Mouse (Mus musculus) liver (tissue): ENCODE results near the gene Olfr247.
"Not testable (repeated sequence)": the region's sequence is repeated elsewhere in the genome, so short reads cannot be mapped to it uniquely, and the experiment has no call there.

Experiments
- DNase-seq: peaks from one replicate; pipeline ENCODE4 v3.0.0-alpha.2; 2020; ENCODE audit warnings: mixed read lengths

Olfr247 gene

DNA sequence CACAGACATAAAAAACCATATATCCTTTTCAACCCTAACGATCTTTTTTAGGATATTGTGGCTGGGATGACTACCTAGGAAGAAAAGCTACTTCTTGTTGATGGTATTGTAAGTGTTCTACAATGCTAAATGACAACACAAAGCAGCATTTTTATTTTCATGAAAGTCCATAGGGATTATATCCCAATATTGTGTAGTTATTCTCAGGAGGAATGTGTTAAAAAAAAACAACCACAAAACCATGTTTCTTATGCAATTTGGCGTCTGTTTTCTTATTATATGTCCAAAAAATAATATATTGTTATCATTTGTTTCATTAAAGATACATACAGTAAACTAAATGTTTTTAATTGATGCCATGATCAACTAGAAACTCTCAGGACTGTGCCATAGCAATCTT, at the start of gene Olfr247:
Gene Olfr247, minus strand, starts transcription at position 101 of the 400 bp plus-strand sequence.
- DNase-seq: not testable (repeated sequence)

DNA sequence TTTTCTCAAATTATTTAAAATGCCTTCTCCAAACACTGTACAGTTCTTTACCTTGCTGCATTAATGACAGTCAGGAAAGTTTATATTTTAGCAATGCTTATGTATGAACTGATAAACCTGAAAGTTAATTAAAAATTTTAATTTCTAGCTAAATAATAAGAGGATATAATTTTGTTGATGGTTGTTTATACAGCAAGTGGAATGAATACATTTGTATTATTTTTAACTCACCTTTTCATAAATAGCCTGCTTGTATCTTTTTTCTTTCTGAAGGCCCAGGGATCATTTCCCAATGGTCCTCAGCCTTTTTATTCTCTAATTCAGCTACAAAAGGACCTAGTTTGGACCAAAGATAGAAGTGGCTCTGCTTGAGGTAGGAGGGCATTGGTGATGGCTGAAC, 36.4 kb upstream of the Olfr247 start, which contains the start of gene Olfr820:
Gene Olfr820, plus strand, starts transcription at position 301 of the 400 bp plus-strand sequence.
- DNase-seq: no peak

DNA sequence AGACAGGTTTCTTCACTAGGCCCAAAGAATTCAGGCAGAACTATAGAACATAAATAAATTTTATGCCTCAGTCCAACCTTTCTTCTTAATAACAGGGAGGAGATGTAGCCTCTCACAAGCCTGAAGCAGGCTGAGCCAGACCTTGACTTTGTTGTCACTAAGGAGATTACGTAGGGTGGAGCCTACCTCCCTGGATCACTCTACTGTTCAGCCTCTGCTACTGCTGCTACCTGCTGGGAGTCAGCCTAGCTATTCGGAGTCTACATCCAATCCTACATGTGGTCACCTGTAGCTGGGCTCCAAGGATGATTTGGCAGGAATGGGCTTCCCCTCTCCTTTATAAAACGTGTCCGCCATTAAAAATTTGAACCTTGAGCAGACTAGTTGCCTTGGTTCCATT, 29.4 kb upstream of the Olfr247 start:
- DNase-seq: not testable (repeated sequence)

DNA sequence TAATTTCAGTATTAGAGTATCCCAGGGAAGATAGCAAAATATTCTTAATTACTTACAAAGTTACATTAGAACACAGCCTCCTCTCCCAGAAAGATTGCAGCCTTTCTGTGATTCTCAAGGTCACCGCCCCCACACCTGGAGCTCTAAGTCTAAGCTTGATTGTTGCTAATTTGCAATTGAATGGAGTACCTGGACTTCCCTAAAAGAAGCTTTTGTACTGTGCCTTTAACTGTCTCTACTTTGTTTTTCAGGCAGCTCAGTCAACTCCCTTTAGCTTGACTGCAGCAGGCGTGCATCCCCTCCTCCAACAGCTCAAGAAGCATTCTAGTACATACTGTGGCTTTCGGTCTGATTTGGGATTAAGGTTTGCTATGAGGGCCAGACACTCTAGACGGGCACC, 28.2 kb upstream of the Olfr247 start:
- not testable (repeated sequence) for DNase-seq

DNA sequence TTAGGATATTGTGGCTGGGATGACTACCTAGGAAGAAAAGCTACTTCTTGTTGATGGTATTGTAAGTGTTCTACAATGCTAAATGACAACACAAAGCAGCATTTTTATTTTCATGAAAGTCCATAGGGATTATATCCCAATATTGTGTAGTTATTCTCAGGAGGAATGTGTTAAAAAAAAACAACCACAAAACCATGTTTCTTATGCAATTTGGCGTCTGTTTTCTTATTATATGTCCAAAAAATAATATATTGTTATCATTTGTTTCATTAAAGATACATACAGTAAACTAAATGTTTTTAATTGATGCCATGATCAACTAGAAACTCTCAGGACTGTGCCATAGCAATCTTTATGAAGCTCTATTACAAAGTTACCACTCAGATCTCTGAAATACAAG, 9.0 kb upstream of the Olfr247 start, which contains the start of gene Gm10310:
Gene Gm10310, minus strand, starts transcription at position 101 of the 400 bp plus-strand sequence.
- not testable (repeated sequence) for DNase-seq

DNA sequence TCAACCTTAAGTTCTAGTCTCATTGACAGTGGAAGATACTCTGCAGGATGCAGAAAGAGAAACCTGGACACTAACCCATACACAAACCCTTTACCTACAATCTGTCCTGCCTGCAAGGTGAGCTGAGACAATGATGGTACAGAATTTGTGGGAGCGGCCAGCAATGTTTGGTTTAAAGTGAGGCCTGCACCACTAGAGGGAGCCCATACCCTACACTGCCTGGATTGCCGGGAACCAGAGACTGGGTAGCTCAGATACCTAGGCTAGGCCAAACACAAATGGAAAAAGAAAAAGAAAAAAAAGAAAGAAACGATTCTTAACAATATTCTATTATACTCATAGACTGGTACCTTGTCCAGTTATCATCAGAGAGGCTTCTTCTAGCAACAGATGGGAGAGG, 5.9 kb upstream of the Olfr247 start:
- DNase-seq: not testable (repeated sequence)

DNA sequence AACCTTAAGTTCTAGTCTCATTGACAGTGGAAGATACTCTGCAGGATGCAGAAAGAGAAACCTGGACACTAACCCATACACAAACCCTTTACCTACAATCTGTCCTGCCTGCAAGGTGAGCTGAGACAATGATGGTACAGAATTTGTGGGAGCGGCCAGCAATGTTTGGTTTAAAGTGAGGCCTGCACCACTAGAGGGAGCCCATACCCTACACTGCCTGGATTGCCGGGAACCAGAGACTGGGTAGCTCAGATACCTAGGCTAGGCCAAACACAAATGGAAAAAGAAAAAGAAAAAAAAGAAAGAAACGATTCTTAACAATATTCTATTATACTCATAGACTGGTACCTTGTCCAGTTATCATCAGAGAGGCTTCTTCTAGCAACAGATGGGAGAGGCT, 2.9 kb downstream of the Olfr247 start:
- not testable (repeated sequence) for DNase-seq

DNA sequence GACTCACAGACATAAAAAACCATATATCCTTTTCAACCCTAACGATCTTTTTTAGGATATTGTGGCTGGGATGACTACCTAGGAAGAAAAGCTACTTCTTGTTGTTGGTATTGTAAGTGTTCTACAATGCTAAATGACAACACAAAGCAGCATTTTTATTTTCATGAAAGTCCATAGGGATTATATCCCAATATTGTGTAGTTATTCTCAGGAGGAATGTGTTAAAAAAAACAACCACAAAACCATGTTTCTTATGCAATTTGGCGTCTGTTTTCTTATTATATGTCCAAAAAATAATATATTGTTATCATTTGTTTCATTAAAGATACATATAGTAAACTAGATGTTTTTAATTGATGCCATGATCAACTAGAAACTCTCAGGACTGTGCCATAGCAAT, 8.8 kb downstream of the Olfr247 start, which contains the start of gene Olfr819:
Gene Olfr819, minus strand, starts transcription at position 101 of the 400 bp plus-strand sequence.
- DNase-seq: not testable (repeated sequence)

DNA sequence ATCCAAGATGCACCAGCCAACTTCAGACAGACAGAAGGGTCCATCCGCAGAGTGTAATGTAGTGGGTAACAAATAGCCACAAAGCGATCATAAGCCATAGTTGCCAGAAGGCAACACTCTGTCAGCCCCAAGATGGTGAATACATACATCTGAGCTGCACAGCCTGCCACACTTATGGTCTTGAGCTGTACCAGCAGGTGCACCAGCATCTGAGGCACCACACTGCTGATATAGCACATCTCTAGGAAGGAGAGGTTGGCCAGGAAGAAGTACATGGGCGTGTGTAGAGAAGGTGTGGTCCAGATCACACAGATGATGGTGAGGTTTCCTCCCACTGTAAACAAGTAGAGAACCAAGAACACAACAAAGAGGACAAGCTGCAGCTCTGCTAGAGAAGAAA, 9.7 kb downstream of the Olfr247 start:
- DNase-seq: not testable (repeated sequence)

DNA sequence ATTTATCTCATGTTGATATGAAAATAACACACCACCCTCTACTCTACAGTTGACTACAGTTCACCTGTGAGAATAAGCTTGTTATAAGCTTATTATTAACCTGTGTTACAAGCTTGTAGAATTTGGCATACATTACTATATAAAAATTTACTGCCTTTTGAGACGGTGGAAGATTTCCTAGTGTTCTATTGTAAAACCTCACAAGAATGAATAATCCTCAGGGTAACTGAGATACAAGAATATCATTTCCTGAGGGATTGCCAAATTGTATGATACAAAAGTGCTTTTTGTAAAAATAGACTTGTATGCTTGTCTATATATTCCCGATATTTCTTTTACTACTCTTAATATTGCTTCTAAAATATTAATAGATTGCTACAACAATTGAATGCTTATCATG, 26.9 kb downstream of the Olfr247 start, which contains the start of gene Olfr818:
Gene Olfr818, minus strand, starts transcription at position 101 of the 400 bp plus-strand sequence.
- DNase-seq: no peak
